Mouse (Mus musculus) C2C12 (cell line): ENCODE results near the gene Chaf1b. TPM values are rescaled to one million over a fixed set of nuclear protein-coding genes. Genes with fewer than 3 reads are reported as not detected.
A peak's percentile ranks its signal among the peaks of the same experiment; 100 is the strongest.

Experiments used
- H3K27me3 ChIP-seq: one replicate; pipeline ENCODE4 v1.6.1; 2011; ENCODE audit not compliant: control insufficient read depth, insufficient read depth, insufficient read length
- H3K36me3 ChIP-seq: one replicate; pipeline ENCODE4 v1.6.1; 2011; ENCODE audit not compliant: control insufficient read depth, insufficient read depth
- H3K4me3 ChIP-seq: one replicate; pipeline ENCODE4 v1.5.1; 2011; ENCODE audit warnings: mild to moderate bottlenecking, control low read depth; ENCODE audit not compliant: poor library complexity, insufficient read depth, severe bottlenecking
- H3K79me2 ChIP-seq: one replicate; pipeline ENCODE4 v1.6.1; 2011; ENCODE audit not compliant: control insufficient read depth, insufficient read depth
- H3K79me3 ChIP-seq: one replicate; pipeline ENCODE4 v1.6.1; 2011; ENCODE audit warnings: low read depth, control low read depth
- H3ac ChIP-seq: one replicate; pipeline ENCODE3; 2011; ENCODE audit warnings: low read depth; ENCODE audit not compliant: control insufficient read depth, insufficient read length
- CEBPB ChIP-seq: IDR thresholded peaks from one replicate; pipeline ENCODE4 v1.6.1; 2011; ENCODE audit warnings: low read depth, mild to moderate bottlenecking, control low read depth, moderate library complexity
- CTCF ChIP-seq: IDR thresholded peaks from one replicate; pipeline ENCODE4 v1.5.1; 2011; ENCODE audit not compliant: control insufficient read depth, insufficient read depth, insufficient read length
- FOSL1 ChIP-seq: IDR thresholded peaks from one replicate; pipeline ENCODE4 v1.8.0; 2011; ENCODE audit warnings: mild to moderate bottlenecking, low read length; ENCODE audit not compliant: poor library complexity, insufficient read depth, severe bottlenecking
- MAX ChIP-seq: IDR thresholded peaks from one replicate; pipeline ENCODE4 v1.6.1; 2011; ENCODE audit warnings: mild to moderate bottlenecking, control low read depth
- MYOD1 ChIP-seq: IDR thresholded peaks from one replicate; pipeline ENCODE4 v1.6.1; 2011; ENCODE audit warnings: low read depth; ENCODE audit not compliant: control insufficient read depth, insufficient read length
- MYOG ChIP-seq: IDR thresholded peaks from one replicate; pipeline ENCODE4 v1.6.1; 2011; ENCODE audit not compliant: control insufficient read depth, insufficient read length; ENCODE audit errors: extremely low read depth
- USF1 ChIP-seq: IDR thresholded peaks from one replicate; pipeline ENCODE4 v1.6.1; 2011; ENCODE audit warnings: low read depth, mild to moderate bottlenecking, control low read depth, moderate library complexity
- polyA plus RNA-seq: library from polyadenylated mRNA; unstranded; fragments of >200 nt; fragmentation: generic; extraction: Trizol; gene quantifications from one replicate; pipeline ENCODE4 v1.2.1, GENCODE M21; 2012; ENCODE audit warnings: missing spikeins

Chaf1b gene
- polyA plus RNA-seq, 1 experiment: 55.5 TPM

DNA sequence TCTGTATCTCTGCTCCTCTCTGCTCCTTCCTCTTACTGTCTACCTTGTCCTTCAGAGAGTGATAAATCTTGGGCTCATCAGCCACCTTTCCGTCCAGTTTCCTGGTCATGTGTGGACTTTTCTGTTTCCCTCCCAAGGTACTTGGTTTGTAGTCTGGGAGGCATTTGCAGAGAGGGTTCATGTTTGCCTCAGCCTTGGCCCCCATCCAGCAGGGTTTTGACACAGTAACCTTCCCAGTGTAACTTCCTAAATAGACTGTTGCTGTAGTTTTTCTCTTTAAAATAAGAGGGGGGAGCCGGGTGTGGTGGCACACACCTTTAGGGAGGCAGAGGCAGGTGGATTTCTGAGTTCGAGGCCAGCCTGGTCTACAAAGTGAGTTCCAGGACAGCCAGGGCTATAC, 26.2 kb downstream of the Chaf1b start:
- peaks cover 16% of the 10 kb centered on the region for H3K36me3 ChIP-seq
- H3K79me2 ChIP-seq: no peaks in the 10 kb centered on the region
- no peak for TF ChIP-seq FOSL1
- TF ChIP-seq CEBPB: no peak
- H3K79me3 ChIP-seq: no peaks in the 10 kb centered on the region
- H3K27me3 ChIP-seq: no peaks in the 10 kb centered on the region
- no peak overlapping the region for H3K4me3 ChIP-seq
- no peak overlapping the region for H3ac ChIP-seq

DNA sequence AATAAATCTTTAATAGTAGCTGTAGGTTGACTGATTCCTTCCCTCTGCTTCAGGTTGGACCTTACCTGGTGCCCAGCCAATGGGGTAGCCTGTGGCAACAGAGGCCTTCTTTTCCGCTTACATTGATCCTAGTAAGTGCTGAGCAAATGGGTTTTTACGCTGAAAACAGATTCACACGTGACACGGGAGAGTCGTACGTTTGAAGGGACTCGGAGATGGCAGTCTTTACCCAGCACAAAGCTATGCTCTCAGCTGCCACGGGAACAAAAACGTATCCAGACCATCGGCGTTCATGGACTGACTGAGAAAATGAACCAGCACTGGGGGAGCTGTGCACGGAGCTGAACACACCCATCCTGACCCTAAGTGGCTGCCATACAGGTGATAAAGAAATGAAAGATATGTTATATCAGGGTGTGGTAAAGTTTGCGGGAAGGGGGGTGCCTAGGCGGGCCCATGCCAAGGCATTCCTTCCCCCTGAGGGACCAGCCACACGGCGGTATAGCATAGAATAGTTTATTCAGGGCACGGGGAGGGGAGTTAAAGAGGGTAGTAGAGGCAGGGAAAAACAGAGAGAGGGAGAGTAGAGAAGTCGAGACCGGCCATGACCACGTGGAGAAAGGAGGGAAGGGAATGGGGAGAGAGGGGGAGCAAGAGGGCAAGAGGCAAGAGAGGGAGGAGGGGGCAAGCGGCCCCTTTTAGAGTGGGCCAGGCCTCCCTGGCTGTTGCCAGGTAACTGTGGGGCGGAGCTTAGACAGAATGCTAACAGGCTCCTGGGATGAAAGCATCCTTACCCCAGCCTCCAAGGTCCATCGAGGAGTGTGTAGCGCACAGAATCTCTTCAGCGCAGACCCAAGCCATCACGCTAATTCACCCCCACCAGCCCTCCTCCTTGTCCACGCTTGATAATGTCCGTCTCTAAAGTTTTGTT, 27.3 kb downstream of the Chaf1b start:
- Histone ChIP-seq H3K27me3 (no peaks in the 10 kb centered on the region), H3K79me2 (no peaks in the 10 kb centered on the region), H3ac (no peak overlapping the region), H3K79me3 (no peaks in the 10 kb centered on the region), H3K36me3 (peaks cover 8% of the 10 kb centered on the region), H3K4me3 (no peak overlapping the region)
- TF ChIP-seq CEBPB (no peak), FOSL1 (no peak), MYOG (no peak), CTCF (no peak), MAX (no peak), USF1 (no peak), MYOD1 (no peak)

DNA sequence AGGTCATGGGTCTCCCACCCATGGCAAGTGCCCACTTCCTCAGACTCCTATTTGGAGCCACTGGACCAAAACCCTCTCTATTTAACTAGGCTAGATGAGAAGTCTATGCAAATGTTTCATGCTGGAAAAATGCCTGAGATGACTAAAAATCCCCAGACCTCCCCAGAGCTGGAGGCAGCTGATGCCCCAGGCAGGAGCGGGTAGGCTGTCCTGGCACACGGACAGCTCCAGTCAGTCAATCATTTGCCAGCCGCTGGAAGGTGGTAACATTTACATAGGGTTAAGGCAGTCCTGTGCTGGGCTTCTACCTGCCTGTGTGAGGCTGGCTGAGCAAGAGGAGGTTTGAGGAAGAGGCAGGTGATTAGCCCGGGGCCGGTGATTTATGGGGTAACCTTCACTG, 28.5 kb downstream of the Chaf1b start:
- Histone ChIP-seq H3K36me3 (no peaks in the 10 kb centered on the region), H3K79me3 (no peaks in the 10 kb centered on the region), H3K79me2 (no peaks in the 10 kb centered on the region), H3K4me3 (no peak overlapping the region), H3K27me3 (no peaks in the 10 kb centered on the region), H3ac (no peak overlapping the region)
- no peak for TF ChIP-seq USF1
- TF ChIP-seq FOSL1: no peak
- TF ChIP-seq CTCF: no peak
- TF ChIP-seq MAX: no peak
- no peak for TF ChIP-seq MYOG
- no peak for TF ChIP-seq CEBPB
- no peak for TF ChIP-seq MYOD1

DNA sequence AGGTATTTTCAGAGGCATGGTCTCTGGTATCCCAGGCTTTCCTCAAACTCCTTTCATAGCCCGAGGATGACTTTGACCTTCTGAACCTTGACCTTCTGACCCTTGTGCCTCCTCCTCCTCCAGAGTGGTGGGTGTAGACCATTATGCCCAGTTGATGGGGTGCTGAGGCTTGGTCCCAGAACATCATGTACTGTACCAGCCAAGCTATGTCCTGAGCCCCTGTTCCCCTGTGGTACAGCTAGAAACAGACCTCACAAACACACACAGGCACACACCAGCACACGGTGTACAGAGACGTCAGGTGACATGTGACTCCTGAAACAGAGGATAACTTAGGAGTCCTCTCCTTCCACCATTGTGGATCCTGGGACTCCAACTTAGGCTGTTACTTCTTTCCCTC, 29.1 kb downstream of the Chaf1b start:
- H3K4me3 ChIP-seq: no peak overlapping the region
- no peaks in the 10 kb centered on the region for H3K79me3 ChIP-seq
- no peaks in the 10 kb centered on the region for H3K27me3 ChIP-seq
- H3K79me2 ChIP-seq: no peaks in the 10 kb centered on the region
- TF ChIP-seq CEBPB: no peak
- TF ChIP-seq MAX: no peak
- TF ChIP-seq MYOD1: no peak
- no peak for TF ChIP-seq CTCF
- no peak for TF ChIP-seq MYOG
- TF ChIP-seq USF1: no peak
- no peaks in the 10 kb centered on the region for H3K36me3 ChIP-seq
- no peak overlapping the region for H3ac ChIP-seq

DNA sequence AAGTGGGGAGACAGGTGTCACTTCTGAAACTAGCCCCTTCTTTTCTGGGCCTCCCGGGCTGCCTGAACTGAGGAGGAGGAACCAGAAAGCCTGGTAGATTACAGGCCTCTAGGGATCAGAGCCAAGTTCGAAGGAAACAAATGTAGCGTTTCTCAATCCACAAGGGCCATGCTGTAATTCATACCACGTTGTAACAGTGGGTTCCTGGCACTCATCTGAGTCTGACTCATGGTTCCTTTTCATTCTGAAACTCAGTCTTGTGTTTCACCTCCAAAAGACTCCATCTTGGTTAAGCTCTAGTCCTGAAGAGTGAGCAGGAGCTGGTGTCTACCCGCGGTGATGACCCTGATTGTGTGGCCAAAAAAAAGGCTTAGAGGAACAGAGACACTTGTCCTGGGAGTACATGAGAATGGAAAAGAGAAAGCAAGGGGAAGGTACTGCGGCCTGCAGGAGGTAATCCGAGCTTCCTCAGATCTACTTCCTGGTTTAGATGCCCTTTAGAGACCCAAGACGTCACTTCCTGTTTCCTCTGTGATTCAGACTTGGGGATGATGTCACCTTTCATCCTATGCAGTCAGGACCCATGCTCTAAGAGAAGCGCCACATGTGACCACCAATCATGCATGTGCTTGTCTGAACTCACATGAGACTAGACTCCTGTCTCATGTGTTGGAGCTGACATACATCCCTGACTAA, 30.3 kb downstream of the Chaf1b start:
- H3K36me3 ChIP-seq: no peaks in the 10 kb centered on the region
- no peak overlapping the region for H3K4me3 ChIP-seq
- H3K79me2 ChIP-seq: no peaks in the 10 kb centered on the region
- H3K79me3 ChIP-seq: no peaks in the 10 kb centered on the region
- no peaks in the 10 kb centered on the region for H3K27me3 ChIP-seq
- H3ac ChIP-seq: no peak overlapping the region
- TF ChIP-seq USF1 (peak; percentile 58), CTCF (no peak), MYOG (no peak), MAX (peak; percentile 41), MYOD1 (no peak), FOSL1 (no peak), CEBPB (no peak)
